Mouse (Mus musculus) leukemia stem cell, adult 10-12 weeks (primary cell): ENCODE results near the gene Gprin2. TPM values are rescaled to one million over a fixed set of nuclear protein-coding genes. Genes with fewer than 3 reads are reported as not detected.

Source experiments
- polyA plus RNA-seq: library from polyadenylated mRNA; stranded (reverse); fragments of >175 nt; gene quantifications from 2 replicates; pipeline ENCODE4 v1.2.3, GENCODE M21; 2012; ENCODE audit warnings: low replicate concordance

Gprin2 gene
- not detected in 2 replicates for polyA plus RNA-seq

DNA sequence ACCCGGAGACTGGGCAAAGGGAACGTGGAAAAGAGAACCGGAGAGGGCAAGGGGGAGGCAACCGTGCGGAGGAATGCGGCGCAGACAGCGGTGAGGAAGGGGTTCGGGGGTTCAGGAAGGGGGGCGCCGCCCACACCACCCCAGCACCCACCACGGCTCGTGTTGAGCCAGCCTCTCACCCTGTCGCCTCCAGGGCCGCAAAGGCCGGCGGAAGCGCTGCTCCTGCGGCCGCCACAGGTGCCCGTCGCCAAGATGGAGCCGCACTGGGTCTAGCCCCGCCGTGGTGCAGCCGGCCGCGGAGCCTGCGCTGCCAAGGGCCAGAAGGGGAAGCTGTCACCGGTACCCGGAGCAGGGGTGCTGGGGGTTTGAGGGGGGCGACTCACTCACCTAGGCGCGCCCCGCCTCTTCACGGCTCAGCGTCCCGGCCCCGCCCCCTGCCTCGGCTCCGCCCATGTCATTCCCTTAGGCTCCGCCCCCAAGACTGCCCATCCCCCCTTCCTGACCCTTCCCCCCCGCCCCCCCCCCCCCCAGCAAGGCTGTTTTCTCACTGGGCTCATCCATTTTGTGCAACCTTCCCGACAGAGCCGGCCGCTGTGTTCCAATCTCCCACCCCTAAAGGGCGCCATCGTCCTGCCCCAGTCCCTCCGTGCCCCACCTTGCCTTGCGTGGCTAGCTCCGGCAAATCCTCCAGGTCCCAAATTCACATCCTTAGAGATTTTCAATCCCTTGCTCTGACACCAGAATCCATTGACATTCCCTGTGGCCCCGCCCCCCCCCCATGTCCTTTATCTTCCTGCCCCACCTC is at the start of gene Gprin2:
Gene Gprin2, minus strand, starts transcription at position 423 of the 805 bp plus-strand sequence.

DNA sequence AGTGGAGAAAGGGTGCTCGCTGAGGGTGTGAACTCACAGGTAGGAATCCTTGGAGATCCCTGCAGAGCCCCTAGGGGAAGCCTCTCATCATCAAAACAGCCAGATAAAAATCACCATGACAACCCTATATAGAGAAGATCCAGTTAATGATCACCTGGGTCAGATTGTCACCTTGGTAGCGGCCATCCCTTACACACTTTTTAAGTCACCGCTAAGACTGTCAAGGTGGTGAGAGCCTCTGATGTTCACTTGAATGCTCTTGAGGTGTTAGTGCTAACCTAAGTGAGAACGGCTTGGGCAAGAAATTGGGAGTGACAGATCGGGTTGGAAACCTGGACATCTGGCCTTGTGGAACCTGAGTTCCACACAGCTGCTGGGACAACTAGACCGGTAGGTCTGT is 17.8 kb upstream of the Gprin2 start, which contains the start of gene Syt15:
Gene Syt15, plus strand, starts transcription at position 301 of the 400 bp plus-strand sequence.

DNA sequence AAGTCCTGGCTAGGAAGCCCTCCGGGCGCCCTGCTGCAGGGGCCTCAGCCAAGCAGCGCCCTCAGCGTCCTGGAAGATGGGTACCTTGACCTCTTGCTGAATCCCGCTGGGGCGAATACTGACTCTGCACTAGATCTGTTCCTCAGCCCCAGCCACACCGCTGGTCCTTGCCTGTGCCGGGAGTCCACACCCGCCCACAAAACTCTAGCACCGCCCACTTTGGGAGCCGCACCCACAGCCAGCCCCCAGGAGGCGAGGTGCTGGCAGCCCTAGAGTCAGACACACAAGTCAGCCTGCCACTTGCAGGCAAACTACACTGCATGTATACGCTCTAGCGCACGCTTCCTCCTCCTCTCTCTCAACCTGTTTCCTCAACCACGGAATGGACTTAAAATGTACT is 49.1 kb downstream of the Gprin2 start, which contains the start of gene Npy4r:
Gene Npy4r, minus strand, starts transcription at position 148 of the 400 bp plus-strand sequence.

Other genes with a start within 250 kb of the Gprin2 start
- not detected in 2 replicates for gene Rbp3, start 247.7 kb downstream of the Gprin2 start, polyA plus RNA-seq
- not detected in 2 replicates for gene Zfp488, start 222.9 kb downstream of the Gprin2 start, polyA plus RNA-seq
- gene Gm30083, start 186.5 kb downstream of the Gprin2 start, polyA plus RNA-seq: not detected in 2 replicates
- gene Gm5460, start 184.9 kb downstream of the Gprin2 start, polyA plus RNA-seq: not detected in 2 replicates
- gene Antxrl, start 148.9 kb downstream of the Gprin2 start, polyA plus RNA-seq: not detected in 2 replicates
- gene Anxa8, start 115.7 kb downstream of the Gprin2 start, polyA plus RNA-seq: not detected in 2 replicates
- not detected in 2 replicates for gene A630023A22Rik, start 98.9 kb downstream of the Gprin2 start, polyA plus RNA-seq
- not detected in 2 replicates for gene Npy4r, start 49.2 kb downstream of the Gprin2 start, polyA plus RNA-seq
- gene Syt15, start 17.9 kb upstream of the Gprin2 start, polyA plus RNA-seq: 0.14 and 0.55 TPM in 2 replicates
- gene Shld2, start 108.8 kb upstream of the Gprin2 start, polyA plus RNA-seq: 6.3 and 6.8 TPM in 2 replicates
- 25.0 and 63.0 TPM in 2 replicates for gene Glud1, start 109.1 kb upstream of the Gprin2 start, polyA plus RNA-seq
- not detected in 2 replicates for gene Fam25c, start 153.8 kb upstream of the Gprin2 start, polyA plus RNA-seq
- gene Sncg, start 173.1 kb upstream of the Gprin2 start, polyA plus RNA-seq: not detected in 2 replicates
- gene Mmrn2, start 173.8 kb upstream of the Gprin2 start, polyA plus RNA-seq: 0.60 and 1.2 TPM in 2 replicates